Mouse (Mus musculus) cortical plate, adult 2 months (tissue): ENCODE data around the gene 2410141K09Rik. TPM values are rescaled to one million over a fixed set of nuclear protein-coding genes. Genes with fewer than 3 reads are reported as not detected.
"Not testable (repeated sequence)": the region's sequence is repeated elsewhere in the genome, so short reads cannot be mapped to it uniquely, and the experiment has no call there.

ENCODE experiments used
- H3K27ac ChIP-seq: fragments of 200-500 bp; 2 replicates; pipeline ENCODE4 v1.5.1; 2012; ENCODE audit warnings: low read length, control low read depth, inconsistent platforms; ENCODE audit not compliant: insufficient read depth
- H3K4me1 ChIP-seq: fragments of 200-500 bp; 2 replicates; pipeline ENCODE4 v1.6.1; 2011; ENCODE audit warnings: low read length; ENCODE audit not compliant: control insufficient read depth, insufficient read depth
- H3K4me3 ChIP-seq: fragments of 200-500 bp; 2 replicates; pipeline ENCODE4 v1.5.1; 2011; ENCODE audit warnings: mild to moderate bottlenecking, low read length, control low read depth; ENCODE audit not compliant: insufficient read depth
- polyA plus RNA-seq: library from polyadenylated mRNA; depleted of rRNA; stranded (reverse); fragments of >200 nt; gene quantifications from 2 replicates; pipeline ENCODE4 v1.2.3, GENCODE M21; 2012; rRNA removed

2410141K09Rik gene
- not detected in 2 replicates for polyA plus RNA-seq

DNA sequence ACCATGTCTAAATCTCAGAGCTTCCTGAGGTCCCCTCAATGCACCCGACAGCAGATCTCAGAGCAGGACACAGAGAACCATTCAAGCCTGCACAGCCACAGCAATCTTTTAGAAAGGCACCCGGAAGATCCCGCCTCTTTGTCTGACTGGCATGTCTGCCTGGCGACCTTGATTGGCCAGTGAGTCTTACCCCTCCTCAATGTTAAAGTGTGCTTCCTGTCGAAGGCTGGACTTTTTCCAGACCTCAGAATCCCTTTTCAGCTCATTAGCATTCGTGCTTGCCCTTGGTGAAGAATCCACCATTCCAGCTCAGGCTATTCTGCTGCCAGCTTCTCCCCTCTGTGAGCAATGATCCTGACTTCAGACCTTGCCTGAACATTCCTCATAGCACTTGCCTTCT, at the start of gene 2410141K09Rik:
Gene 2410141K09Rik, minus strand, starts transcription at position 101 of the 400 bp plus-strand sequence.
- H3K4me3 ChIP-seq, H3K27ac ChIP-seq: not testable (repeated sequence)

DNA sequence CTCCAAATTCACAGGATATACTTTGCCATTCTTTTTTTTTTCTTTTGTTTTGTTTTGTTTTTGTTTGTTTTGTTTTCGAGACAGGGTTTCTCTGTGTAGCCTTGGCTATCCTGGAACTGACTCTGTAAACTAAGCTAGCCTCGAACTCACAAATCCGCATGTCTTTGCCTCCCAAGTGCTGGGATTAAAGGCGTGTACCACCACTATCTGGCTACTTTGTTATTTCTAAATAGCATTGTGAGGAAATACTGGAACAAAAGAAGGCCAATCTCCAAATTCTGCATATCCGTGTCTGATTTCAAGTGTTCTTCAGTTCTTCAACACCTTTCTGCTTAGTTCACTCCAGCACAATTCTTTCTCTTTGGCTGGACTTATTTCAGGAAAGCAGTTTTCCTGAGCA, 14.1 kb downstream of the 2410141K09Rik start:
- not testable (repeated sequence) for H3K4me1 ChIP-seq, H3K4me3 ChIP-seq, H3K27ac ChIP-seq

More for the DNA sequence above, at the start of gene 2410141K09Rik:
- not testable (repeated sequence) for H3K4me1 ChIP-seq

DNA sequence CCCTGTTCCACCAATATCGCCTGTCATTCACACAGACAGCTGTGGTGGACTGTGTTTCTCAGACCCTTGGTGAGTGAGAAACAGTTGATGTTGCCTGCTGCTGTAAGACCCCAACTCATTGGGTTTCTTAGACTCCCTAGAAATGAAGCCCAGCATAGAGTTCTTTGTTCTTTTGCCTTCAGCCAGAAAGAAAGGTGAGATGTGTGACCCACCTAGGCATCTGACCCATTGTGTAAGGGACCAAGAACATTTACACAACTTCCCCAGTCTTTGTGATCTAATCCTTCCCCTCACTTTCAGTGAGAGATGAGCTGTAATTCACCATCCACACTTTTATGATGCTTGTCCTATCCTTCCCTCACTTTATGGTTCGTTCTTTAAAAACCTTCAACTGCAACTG, 26.0 kb downstream of the 2410141K09Rik start:
- not testable (repeated sequence) for H3K4me1 ChIP-seq, H3K27ac ChIP-seq, H3K4me3 ChIP-seq

Other genes starting within 250 kb of the 2410141K09Rik start
- not detected in 2 replicates for gene Gm10772, start 213.5 kb downstream of the 2410141K09Rik start, polyA plus RNA-seq